Mouse (Mus musculus) liver, embryonic 12.5 days (tissue): Measurements from ENCODE around the gene Hyal1. TPM values are rescaled to one million over a fixed set of nuclear protein-coding genes. Genes with fewer than 3 reads are reported as not detected.

Experiments used
- ATAC-seq: fragments of 200-750 bp; cut with Nextera tagmentation; 2 replicates; pipeline ENCODE4 v1.8.0; 2017; ENCODE audit warnings: moderate number of reproducible peaks, mild to moderate bottlenecking, moderate library complexity
- H3K27ac ChIP-seq: fragments of 300-500 bp; sonication (generic); 2 replicates; pipeline ENCODE4 v1.5.1; 2016; ENCODE audit warnings: mild to moderate bottlenecking
- H3K27me3 ChIP-seq: fragments of 300-500 bp; sonication (generic); replicated peaks from 2 replicates; pipeline ENCODE4 v1.6.1; 2016; ENCODE audit warnings: mild to moderate bottlenecking, moderate library complexity
- H3K36me3 ChIP-seq: fragments of 300-500 bp; sonication (generic); 2 replicates; pipeline ENCODE4 v1.6.1; 2016; ENCODE audit warnings: mild to moderate bottlenecking, moderate library complexity
- H3K4me1 ChIP-seq: fragments of 300-500 bp; sonication (generic); 2 replicates; pipeline ENCODE4 v1.6.1; 2016
- H3K4me2 ChIP-seq: fragments of 300-500 bp; sonication (generic); 2 replicates; pipeline ENCODE4 v1.6.1; 2016; ENCODE audit warnings: mild to moderate bottlenecking, moderate library complexity
- H3K4me3 ChIP-seq: fragments of 300-500 bp; sonication (generic); 2 replicates; pipeline ENCODE4 v1.5.1; 2016; ENCODE audit warnings: mild to moderate bottlenecking, moderate library complexity
- H3K9ac ChIP-seq: fragments of 300-500 bp; sonication (generic); 2 replicates; pipeline ENCODE4 v1.6.1; 2016; ENCODE audit warnings: mild to moderate bottlenecking, moderate library complexity
- H3K9me3 ChIP-seq: fragments of 300-500 bp; sonication (generic); replicated peaks from 2 replicates; pipeline ENCODE4 v1.6.1; 2016; ENCODE audit warnings: mild to moderate bottlenecking, moderate library complexity
- WGBS: fragments of 180-500 bp; shearing (Covaris S2); methylation state at CpG from one replicate; pipeline ENCODE4 v1.1.7; 2016; ENCODE audit not compliant: insufficient replicate concordance; 5-methylcytosine and 5-hydroxymethylcytosine counted together
- polyA plus RNA-seq: library from polyadenylated mRNA; unstranded; fragments of >200 nt; fragmentation: Nextera tagmentation; extraction: Ambion mirVana; gene quantifications from 2 replicates; pipeline ENCODE4 v1.2.1, GENCODE M21; 2016

Hyal1 gene
- polyA plus RNA-seq, 1 experiment from 2014 or later: 3.9 TPM

DNA sequence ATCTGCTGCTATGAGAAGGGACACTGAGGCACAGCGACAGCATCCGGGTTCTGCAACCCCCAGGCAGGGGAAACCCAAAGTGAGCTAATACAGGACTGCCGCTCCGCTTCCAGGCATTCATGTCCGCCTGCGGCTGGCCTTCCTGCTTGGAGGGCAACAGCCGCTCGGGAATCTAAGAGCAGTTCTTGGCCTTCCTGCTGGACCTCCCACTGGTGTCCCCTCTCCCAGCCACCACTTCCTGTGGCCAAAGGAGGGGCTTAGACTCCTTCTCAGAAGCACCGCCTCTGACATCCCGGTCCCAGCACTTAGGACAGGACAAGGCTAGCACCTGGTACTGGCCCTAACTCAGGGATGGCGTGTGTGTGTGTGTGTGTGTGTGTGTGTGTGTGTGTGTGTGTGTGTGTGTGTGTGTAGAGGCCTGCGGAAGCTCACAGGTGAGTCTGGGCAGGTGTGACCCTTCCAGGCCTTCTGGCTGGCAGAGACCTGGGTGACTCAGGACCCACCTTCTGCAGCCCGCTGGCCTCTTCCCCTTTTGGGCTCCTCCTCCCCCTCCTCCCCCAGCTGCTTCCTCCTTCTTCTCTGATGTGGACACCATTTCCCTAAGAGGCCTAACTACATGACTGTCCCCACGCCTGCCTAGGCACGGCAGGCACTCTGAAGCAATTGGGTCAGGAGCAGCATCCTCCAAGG is 52.1 kb downstream of the Hyal1 start:
- peak overlapping the region; percentile 91 for H3K27ac ChIP-seq
- WGBS: 49% methylated on average over 15 of the region's 15 CpGs
- H3K9ac ChIP-seq: peak overlapping the region; percentile 18
- peaks cover 99% of the 10 kb centered on the region for H3K4me1 ChIP-seq
- H3K36me3 ChIP-seq: peaks cover 62% of the 10 kb centered on the region
- no peak for ATAC-seq
- H3K9me3 ChIP-seq: no peaks in the 10 kb centered on the region
- H3K27me3 ChIP-seq: no peaks in the 10 kb centered on the region
- peak overlapping the region; percentile 47 for H3K4me2 ChIP-seq
- peak overlapping the region; percentile 8; the same call in 1 of the 2 replicates for H3K4me3 ChIP-seq

- H3K4me1 ChIP-seq: peaks cover 100% of the 10 kb centered on the region
- H3K27ac ChIP-seq: peak overlapping the region; percentile 91
- ATAC-seq: peak; percentile 23; the same call in 1 of the 2 replicates
- WGBS: 12% methylated on average over 4 of the region's 4 CpGs
- H3K9ac ChIP-seq: peak overlapping the region; percentile 18; the same call in 1 of the 2 replicates
- H3K36me3 ChIP-seq: peaks cover 58% of the 10 kb centered on the region
- peak overlapping the region; percentile 8; the same call in 1 of the 2 replicates for H3K4me3 ChIP-seq
- no peaks in the 10 kb centered on the region for H3K27me3 ChIP-seq
- no peaks in the 10 kb centered on the region for H3K9me3 ChIP-seq
- peak overlapping the region; percentile 47 for H3K4me2 ChIP-seq
Measured at GRCm38 (mm10) chr9:107629411-107629730, 52.6 kb downstream of the Hyal1 start.

DNA sequence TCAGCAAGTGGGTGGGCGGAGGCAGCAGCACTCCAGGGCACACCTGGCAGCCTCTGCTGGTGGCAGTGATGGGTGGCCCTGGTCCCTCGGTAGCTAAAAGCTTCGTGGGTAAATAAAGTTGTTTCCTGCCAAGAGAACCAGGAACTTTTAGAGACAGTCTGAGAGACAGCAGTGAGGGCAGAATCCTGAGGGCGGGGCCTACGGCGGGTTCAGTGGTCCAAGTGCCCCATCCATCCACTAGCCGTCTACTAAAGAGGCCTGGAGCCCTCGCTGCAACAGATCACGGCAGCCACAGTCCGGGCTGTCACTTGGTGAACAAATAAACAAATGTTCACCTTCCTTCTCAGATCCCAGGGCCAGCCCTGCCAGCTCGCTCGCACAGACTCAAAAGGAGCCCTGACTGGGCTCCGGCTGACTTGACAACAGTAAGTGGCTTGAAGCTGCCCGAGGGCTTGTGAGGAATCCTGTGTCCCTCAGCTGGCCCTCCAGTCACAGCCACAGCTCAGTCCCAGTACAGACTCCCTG is 53.2 kb downstream of the Hyal1 start:
- Histone ChIP-seq H3K36me3 (peaks cover 53% of the 10 kb centered on the region), H3K4me2 (peak overlapping the region; percentile 47), H3K27me3 (no peaks in the 10 kb centered on the region), H3K27ac (peak overlapping the region; percentile 91), H3K4me3 (no peak overlapping the region), H3K9me3 (no peaks in the 10 kb centered on the region), H3K4me1 (peaks cover 98% of the 10 kb centered on the region), H3K9ac (peak overlapping the region; percentile 36)
- no peak for ATAC-seq
- 43% methylated on average over 14 of the region's 14 CpGs for WGBS

- peak overlapping the region; percentile 91 for H3K27ac ChIP-seq
Measured at GRCm38 (mm10) chr9:107630576-107630975, 53.8 kb downstream of the Hyal1 start.

More at GRCm38 (mm10) chr9:107630576-107630975, 53.8 kb downstream of the Hyal1 start:
- no peak overlapping the region for H3K4me3 ChIP-seq
- H3K27me3 ChIP-seq: no peaks in the 10 kb centered on the region
- H3K9ac ChIP-seq: peak overlapping the region; percentile 36; the same call in 1 of the 2 replicates
- no peaks in the 10 kb centered on the region for H3K9me3 ChIP-seq
- H3K4me2 ChIP-seq: peak overlapping the region; percentile 47
- WGBS: 64% methylated on average over 4 of the region's 4 CpGs
- no peak for ATAC-seq
- peaks cover 93% of the 10 kb centered on the region for H3K4me1 ChIP-seq
- H3K36me3 ChIP-seq: peaks cover 46% of the 10 kb centered on the region

Other genes starting within 250 kb of the Hyal1 start
- 4.9 and 5.0 TPM in 2 replicates for gene Hemk1, start 238.6 kb upstream of the Hyal1 start, polyA plus RNA-seq
- 0.06 and 0.10 TPM in 2 replicates for gene 6430571L13Rik, start 236.3 kb upstream of the Hyal1 start, polyA plus RNA-seq
- 0.02 and 0.13 TPM in 2 replicates for gene Cacna2d2, start 177.3 kb upstream of the Hyal1 start, polyA plus RNA-seq
- gene Tmem115, start 43.0 kb upstream of the Hyal1 start, polyA plus RNA-seq: 25.9 and 26.4 TPM in 2 replicates
- gene Cyb561d2, start 34.7 kb upstream of the Hyal1 start, polyA plus RNA-seq: 18.5 and 19.5 TPM in 2 replicates
- 15.3 and 16.0 TPM in 2 replicates for gene Nprl2, start 34.7 kb upstream of the Hyal1 start, polyA plus RNA-seq
- not detected in 2 replicates for gene Zmynd10, start 29.6 kb upstream of the Hyal1 start, polyA plus RNA-seq
- 22.2 and 24.8 TPM in 2 replicates for gene Rassf1, start 25.4 kb upstream of the Hyal1 start, polyA plus RNA-seq
- 48.6 and 52.7 TPM in 2 replicates for gene Tusc2, start 13.7 kb upstream of the Hyal1 start, polyA plus RNA-seq
- gene Hyal2, start 9.0 kb upstream of the Hyal1 start, polyA plus RNA-seq: 53.9 and 57.6 TPM in 2 replicates
- gene Naa80, start 2.0 kb downstream of the Hyal1 start, polyA plus RNA-seq: 12.5 and 12.9 TPM in 2 replicates
- 0.99 and 1.2 TPM in 2 replicates for gene Hyal3, start 3.9 kb downstream of the Hyal1 start, polyA plus RNA-seq
- 171 TPM in 2 replicates for gene Ifrd2, start 10.7 kb downstream of the Hyal1 start, polyA plus RNA-seq
- gene Sema3b, start 32.3 kb downstream of the Hyal1 start, polyA plus RNA-seq: 0.35 and 0.52 TPM in 2 replicates
- 206 and 210 TPM in 2 replicates for gene Gnai2, start 58.4 kb downstream of the Hyal1 start, polyA plus RNA-seq
- 2.8 and 3.3 TPM in 2 replicates for gene Slc38a3, start 92.6 kb downstream of the Hyal1 start, polyA plus RNA-seq
- 1.9 and 2.4 TPM in 2 replicates for gene Gnat1, start 102.8 kb downstream of the Hyal1 start, polyA plus RNA-seq
- gene Sema3f, start 133.5 kb downstream of the Hyal1 start, polyA plus RNA-seq: 3.9 and 4.2 TPM in 2 replicates
- gene Rbm5, start 194.1 kb downstream of the Hyal1 start, polyA plus RNA-seq: 84.3 and 88.6 TPM in 2 replicates